Mouse (Mus musculus) liver, postnatal 0 days (tissue): ENCODE measurements at regions not wholly inside any gene's neighbourhood (a gene's known extent, or its start where the extent isn't known, plus 50 kb on each side); places are given as distances from the start of the nearest gene placed in this dataset.

Experiments used
- ATAC-seq: fragments of 200-750 bp; cut with Nextera tagmentation; 2 replicates; pipeline ENCODE4 v1.8.0; 2017; ENCODE audit warnings: mild to moderate bottlenecking, moderate library complexity
- DNase-seq: peaks from one replicate; pipeline ENCODE4 v3.0.0-alpha.2; 2016
- H3K27ac ChIP-seq: fragments of 300-500 bp; sonication (generic); 2 replicates; pipeline ENCODE4 v1.5.1; 2014; ENCODE audit warnings: antibody characterized with exemption, moderate library complexity, mild to moderate bottlenecking, low read depth
- H3K27me3 ChIP-seq: fragments of 300-500 bp; sonication (generic); 2 replicates; pipeline ENCODE4 v1.6.1; 2014; ENCODE audit warnings: low read length, control low read depth, mixed read lengths; ENCODE audit not compliant: insufficient read depth
- H3K36me3 ChIP-seq: fragments of 300-500 bp; sonication (generic); replicated peaks from 2 replicates; pipeline ENCODE4 v1.6.1; 2014; ENCODE audit warnings: mild to moderate bottlenecking, control low read depth, low read length, moderate library complexity, mixed read lengths; ENCODE audit not compliant: insufficient read depth
- H3K4me1 ChIP-seq: fragments of 300-500 bp; sonication (generic); 2 replicates; pipeline ENCODE4 v1.6.1; 2014; ENCODE audit warnings: antibody characterized with exemption, mild to moderate bottlenecking, control low read depth; ENCODE audit not compliant: insufficient read depth
- H3K4me2 ChIP-seq: fragments of 300-500 bp; sonication (generic); 2 replicates; pipeline ENCODE4 v1.6.1; 2014; ENCODE audit warnings: low read depth, mild to moderate bottlenecking, low read length, moderate library complexity, mixed read lengths
- H3K4me3 ChIP-seq: fragments of 300-500 bp; sonication (generic); 2 replicates; pipeline ENCODE4 v1.5.1; 2014; ENCODE audit warnings: low read depth, low read length
- H3K9ac ChIP-seq: fragments of 300-500 bp; sonication (generic); replicated peaks from 2 replicates; pipeline ENCODE4 v1.6.1; 2014; ENCODE audit warnings: mild to moderate bottlenecking, moderate library complexity
- H3K9me3 ChIP-seq: fragments of 300-500 bp; sonication (generic); 2 replicates; pipeline ENCODE4 v1.6.1; 2016; ENCODE audit warnings: mild to moderate bottlenecking, control low read depth, low read length, mixed read lengths
- CTCF ChIP-seq: sonication (generic); IDR thresholded peaks from 2 replicates; pipeline ENCODE4 v1.5.1; 2016; ENCODE audit warnings: antibody characterized with exemption, low read depth
- EP300 ChIP-seq: IDR thresholded peaks from 2 replicates; pipeline ENCODE4 v1.6.1; 2016; ENCODE audit warnings: antibody characterized with exemption, low read depth, mild to moderate bottlenecking
- WGBS: fragments of 180-500 bp; shearing (Covaris S2); extraction: QIAGEN DNeasy Blood & Tissue Kit; methylation state at CpG from one replicate; pipeline ENCODE4 v1.1.7; 2014; ENCODE audit not compliant: insufficient replicate concordance; 5-methylcytosine and 5-hydroxymethylcytosine counted together

- 81% methylated on average over 12 of the region's 12 CpGs for WGBS
- no peaks in the 10 kb centered on the region for H3K36me3 ChIP-seq
- TF ChIP-seq EP300, result no peak
- TF ChIP-seq CTCF, result no peak
- no peak overlapping the region for H3K4me2 ChIP-seq
- no peak overlapping the region for H3K27ac ChIP-seq
- no peaks in the 10 kb centered on the region for H3K4me1 ChIP-seq
- ATAC-seq, result no peak
- H3K4me3 ChIP-seq, result no peak overlapping the region
- no peaks in the 10 kb centered on the region for H3K9me3 ChIP-seq
- H3K27me3 ChIP-seq, result no peaks in the 10 kb centered on the region
- no peak for DNase-seq
- H3K9ac ChIP-seq, result no peak overlapping the region
Measured at GRCm38 (mm10) chr4:99527441-99527840, 128.7 kb upstream of the Foxd3 start.

GRCm38 (mm10) chr4:99544014-99544413, 112.1 kb upstream of the Foxd3 start:
- TF ChIP-seq CTCF (no peak), EP300 (no peak)
- H3K4me3 ChIP-seq, result no peak overlapping the region
- ATAC-seq, result no peak
- WGBS, result 44% methylated on average over 6 of the region's 6 CpGs
- no peaks in the 10 kb centered on the region for H3K36me3 ChIP-seq
- no peak for DNase-seq
- no peaks in the 10 kb centered on the region for H3K4me1 ChIP-seq
- no peak overlapping the region for H3K4me2 ChIP-seq
- H3K9me3 ChIP-seq, result no peaks in the 10 kb centered on the region; the same call in 1 of the 2 replicates
- no peak overlapping the region for H3K27ac ChIP-seq
- H3K9ac ChIP-seq, result no peak overlapping the region
- H3K27me3 ChIP-seq, result no peaks in the 10 kb centered on the region

GRCm38 (mm10) chr4:99545742-99546141, 110.4 kb upstream of the Foxd3 start:
- DNase-seq (no peak), ATAC-seq (no peak)
- Histone ChIP-seq H3K9ac (no peak overlapping the region), H3K27me3 (no peaks in the 10 kb centered on the region), H3K4me2 (no peak overlapping the region), H3K27ac (no peak overlapping the region), H3K4me1 (no peaks in the 10 kb centered on the region), H3K9me3 (no peaks in the 10 kb centered on the region), H3K36me3 (no peaks in the 10 kb centered on the region), H3K4me3 (no peak overlapping the region)
- 36% methylated on average over 3 of the region's 3 CpGs for WGBS
- TF ChIP-seq CTCF (no peak), EP300 (no peak)

- Histone ChIP-seq H3K27me3 (peaks cover 11% of the 10 kb centered on the region; the same call in 1 of the 2 replicates), H3K9ac (no peak overlapping the region), H3K4me1 (no peaks in the 10 kb centered on the region), H3K27ac (no peak overlapping the region), H3K4me2 (no peak overlapping the region), H3K4me3 (no peak overlapping the region), H3K9me3 (no peaks in the 10 kb centered on the region), H3K36me3 (no peaks in the 10 kb centered on the region)
- ATAC-seq (no peak), DNase-seq (no peak)
- TF ChIP-seq CTCF (no peak), EP300 (no peak)
- 53% methylated on average over 5 of the region's 5 CpGs for WGBS
Measured at GRCm38 (mm10) chr4:99557963-99558362, 98.1 kb upstream of the Foxd3 start.

GRCm38 (mm10) chr4:99560604-99561003, 95.5 kb upstream of the Foxd3 start:
- ATAC-seq, result no peak
- 38% methylated on average over 8 of the region's 8 CpGs for WGBS
- DNase-seq, result no peak
- no peak overlapping the region for H3K9ac ChIP-seq
- no peaks in the 10 kb centered on the region for H3K9me3 ChIP-seq
- no peak overlapping the region for H3K4me3 ChIP-seq
- no peak overlapping the region for H3K4me2 ChIP-seq
- no peak for TF ChIP-seq EP300
- no peak for TF ChIP-seq CTCF
- H3K4me1 ChIP-seq, result no peaks in the 10 kb centered on the region
- no peaks in the 10 kb centered on the region for H3K36me3 ChIP-seq
- H3K27ac ChIP-seq, result no peak overlapping the region
- H3K27me3 ChIP-seq, result peaks cover 13% of the 10 kb centered on the region; the same call in 1 of the 2 replicates

GRCm38 (mm10) chr4:99561506-99561937, 94.6 kb upstream of the Foxd3 start:
- Histone ChIP-seq H3K9me3 (no peaks in the 10 kb centered on the region), H3K4me3 (no peak overlapping the region), H3K4me2 (no peak overlapping the region), H3K36me3 (no peaks in the 10 kb centered on the region), H3K9ac (no peak overlapping the region), H3K27ac (no peak overlapping the region), H3K4me1 (no peaks in the 10 kb centered on the region), H3K27me3 (peaks cover 13% of the 10 kb centered on the region; the same call in 1 of the 2 replicates)
- DNase-seq (no peak), ATAC-seq (no peak)
- WGBS, result 7% methylated on average over 6 of the region's 6 CpGs
- TF ChIP-seq CTCF (no peak), EP300 (no peak)

- H3K36me3 ChIP-seq, result no peaks in the 10 kb centered on the region
- H3K4me2 ChIP-seq, result no peak overlapping the region
- no peaks in the 10 kb centered on the region for H3K9me3 ChIP-seq
- WGBS, result 86% methylated on average over 9 of the region's 9 CpGs
- DNase-seq, result no peak
- no peak overlapping the region for H3K27ac ChIP-seq
- no peak overlapping the region for H3K4me3 ChIP-seq
- H3K9ac ChIP-seq, result no peak overlapping the region
- H3K27me3 ChIP-seq, result peaks cover 13% of the 10 kb centered on the region; the same call in 1 of the 2 replicates
- no peak for ATAC-seq
- H3K4me1 ChIP-seq, result no peaks in the 10 kb centered on the region
- TF ChIP-seq CTCF, result no peak
- TF ChIP-seq EP300, result no peak
Measured at GRCm38 (mm10) chr4:99565401-99565800, 90.7 kb upstream of the Foxd3 start.
